Mouse (Mus musculus): ENCODE data around the gene Krt26. TPM values are rescaled to one million over a fixed set of nuclear protein-coding genes. Genes with fewer than 3 reads are reported as not detected.
A peak's percentile ranks its signal among the peaks of the same experiment; 100 is the strongest.

Gene Krt26
- polyA plus RNA-seq (2015; fragmentation: Nextera tagmentation; extraction: Ambion mirVana) = not detected in 2 replicates

- Histone ChIP-seq H3K4me3 (ENCODE audit: low read depth, low read length) (no peak within 1 kb of the TSS), H3K9me3 (ENCODE audit: control insufficient read depth) (no peaks in the 10 kb centered on the region), H3K27ac (ENCODE audit: low read depth, low read length) (no peak within 1 kb of the TSS), H3K27me3 (replicated peaks; ENCODE audit: control insufficient read depth, insufficient read depth, low read length) (no peaks in the 10 kb centered on the region; the same call in 1 of the 2 replicates), H3K9ac (ENCODE audit: low read depth, low read length) (no peak within 1 kb of the TSS), H3K36me3 (ENCODE audit: control insufficient read depth, insufficient read depth) (no peaks in the 10 kb centered on the region), H3K4me2 (replicated peaks; ENCODE audit: low read depth) (no peak within 1 kb of the TSS), H3K4me1 (replicated peaks; ENCODE audit: control insufficient read depth, insufficient read depth, low read length) (no peaks in the 10 kb centered on the region)
- 95% methylated on average over 11 of the region's 11 CpGs for WGBS
- TF ChIP-seq CTCF (IDR thresholded peaks at IDR 0.05; ENCODE audit: low read depth) = no peak
- ATAC-seq = no peak
Measured at GRCm38 (mm10) chr11:99337866-99338265, at the start of gene Krt26. Gene Krt26 (minus strand): TSS chr11:99337966.

DNA sequence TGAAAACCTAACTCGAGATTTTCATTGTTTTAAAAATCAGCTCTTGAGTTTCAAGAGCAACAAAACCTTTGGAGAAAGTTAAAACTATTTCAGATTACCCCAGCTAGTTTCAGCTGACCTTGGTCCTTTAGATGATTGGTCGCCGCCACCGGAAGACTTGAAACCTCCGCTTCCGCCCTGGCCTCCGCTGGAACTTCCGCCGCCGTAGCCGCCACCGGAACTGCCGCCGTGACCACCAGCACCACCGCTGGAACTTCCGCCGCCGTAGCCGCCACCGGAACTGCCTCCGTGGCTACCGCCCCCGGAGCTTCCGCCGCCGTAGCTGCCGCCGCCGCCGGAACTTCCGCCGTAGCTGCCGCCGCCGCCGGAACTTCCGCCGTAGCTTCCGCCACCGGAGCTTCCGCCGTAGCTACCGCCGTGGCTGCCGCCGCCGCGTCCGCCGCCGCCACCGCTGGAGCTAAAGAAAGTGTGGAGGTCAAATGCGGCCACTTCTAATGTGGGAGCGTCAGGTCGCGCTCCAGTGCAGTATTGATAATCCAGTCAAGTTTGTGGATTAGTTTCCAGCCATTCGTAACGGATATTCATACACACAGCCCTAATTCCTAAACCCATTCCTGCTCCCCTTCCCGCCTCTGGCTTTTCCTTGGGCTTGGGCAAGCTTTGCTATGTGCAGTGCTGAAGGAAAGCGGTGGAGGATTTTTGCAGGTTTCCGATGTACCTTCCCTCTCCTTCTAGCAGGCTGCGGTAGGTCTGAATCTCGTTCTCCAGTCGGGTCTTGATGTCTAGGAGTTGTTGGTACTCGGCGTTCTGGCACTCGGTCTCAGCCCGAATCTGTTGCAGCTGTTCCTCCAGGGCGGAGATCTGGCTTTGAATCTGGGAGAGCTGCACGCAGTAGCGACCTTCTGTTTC is 48.3 kb upstream of the Krt26 start:
- peak overlapping the region; percentile 63 for H3K4me3 ChIP-seq (ENCODE audit: low read depth, low read length)
- H3K4me1 ChIP-seq (replicated peaks; ENCODE audit: control insufficient read depth, insufficient read depth, low read length) = no peaks in the 10 kb centered on the region
- no peaks in the 10 kb centered on the region for H3K9me3 ChIP-seq (ENCODE audit: control insufficient read depth)
- H3K27me3 ChIP-seq (replicated peaks; ENCODE audit: control insufficient read depth, insufficient read depth, low read length) = no peaks in the 10 kb centered on the region
- H3K36me3 ChIP-seq (ENCODE audit: control insufficient read depth, insufficient read depth) = no peaks in the 10 kb centered on the region
- no peak for TF ChIP-seq CTCF (IDR thresholded peaks at IDR 0.05; ENCODE audit: low read depth)
- under 1% methylated on average over 71 of the region's 71 CpGs for WGBS
- peak overlapping the region; percentile 65 for H3K4me2 ChIP-seq (replicated peaks; ENCODE audit: low read depth)
- ATAC-seq = peak; percentile 93
- H3K27ac ChIP-seq (ENCODE audit: low read depth, low read length) = peak overlapping the region; percentile 92
- H3K9ac ChIP-seq (ENCODE audit: low read depth, low read length) = peak overlapping the region; percentile 64

DNA sequence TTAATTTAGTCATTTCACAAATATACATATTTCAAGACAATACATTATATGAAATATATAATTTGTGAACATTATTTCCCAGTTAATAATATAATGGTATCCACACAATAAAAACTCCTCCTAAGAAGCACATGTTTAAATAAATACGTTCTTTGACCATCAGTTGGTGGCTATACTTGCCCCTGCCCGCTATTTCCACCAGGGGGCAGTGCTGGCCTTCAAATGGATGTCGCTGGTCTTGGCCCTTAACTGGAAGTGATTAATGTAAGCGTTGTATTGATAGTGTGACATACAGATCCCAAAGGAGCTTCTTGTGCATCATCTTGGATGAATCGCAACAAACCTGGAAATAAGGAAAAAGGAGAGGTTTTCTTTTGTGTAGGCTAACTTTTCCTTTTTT is 41.8 kb upstream of the Krt26 start:
- H3K4me3 ChIP-seq (ENCODE audit: low read depth, low read length) = no peak overlapping the region
- WGBS = 12% methylated on average over 5 of the region's 5 CpGs
- H3K9ac ChIP-seq (ENCODE audit: low read depth, low read length) = no peak overlapping the region
- no peak for ATAC-seq
- H3K4me2 ChIP-seq (replicated peaks; ENCODE audit: low read depth) = no peak overlapping the region
- no peaks in the 10 kb centered on the region for H3K9me3 ChIP-seq (ENCODE audit: control insufficient read depth)
- H3K36me3 ChIP-seq (ENCODE audit: control insufficient read depth, insufficient read depth) = no peaks in the 10 kb centered on the region
- peak; percentile 92 for TF ChIP-seq CTCF (IDR thresholded peaks at IDR 0.05; ENCODE audit: low read depth)
- H3K4me1 ChIP-seq (replicated peaks; ENCODE audit: control insufficient read depth, insufficient read depth, low read length) = no peaks in the 10 kb centered on the region
- no peak overlapping the region for H3K27ac ChIP-seq (ENCODE audit: low read depth, low read length)
- no peaks in the 10 kb centered on the region for H3K27me3 ChIP-seq (replicated peaks; ENCODE audit: control insufficient read depth, insufficient read depth, low read length)

DNA sequence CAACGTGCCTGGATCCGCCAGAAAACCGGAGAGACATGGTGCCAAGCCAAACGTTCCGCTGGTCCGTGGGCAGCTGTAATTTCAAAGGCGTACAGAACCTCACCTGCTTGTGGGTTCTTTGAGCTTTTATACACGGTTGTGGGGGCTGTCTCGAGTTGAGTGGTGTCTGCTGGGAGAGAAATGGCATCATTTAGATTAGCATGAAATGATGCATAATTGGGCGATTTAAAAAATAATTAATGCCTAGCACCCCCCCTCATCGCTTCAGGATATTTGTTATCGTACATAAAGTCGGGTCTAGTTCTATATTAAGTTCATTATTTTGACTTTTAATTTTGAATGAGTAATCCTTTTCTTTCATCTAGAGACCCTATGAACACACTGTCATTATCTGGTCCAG is 37.0 kb upstream of the Krt26 start, which contains the start of gene Krt28:
TSS of gene Krt28 (minus strand) at position 101 of the 400 bp plus-strand sequence.
- H3K27ac ChIP-seq (ENCODE audit: low read depth, low read length) = no peak within 1 kb of the TSS
- no peaks in the 10 kb centered on the region for H3K36me3 ChIP-seq (ENCODE audit: control insufficient read depth, insufficient read depth)
- no peak within 1 kb of the TSS for H3K9ac ChIP-seq (ENCODE audit: low read depth, low read length)
- TF ChIP-seq CTCF (IDR thresholded peaks at IDR 0.05; ENCODE audit: low read depth) = no peak
- H3K4me2 ChIP-seq (replicated peaks; ENCODE audit: low read depth) = no peak within 1 kb of the TSS
- no peak within 1 kb of the TSS for H3K4me3 ChIP-seq (ENCODE audit: low read depth, low read length)
- H3K27me3 ChIP-seq (replicated peaks; ENCODE audit: control insufficient read depth, insufficient read depth, low read length) = no peaks in the 10 kb centered on the region
- no peaks in the 10 kb centered on the region for H3K4me1 ChIP-seq (replicated peaks; ENCODE audit: control insufficient read depth, insufficient read depth, low read length)
- no peaks in the 10 kb centered on the region for H3K9me3 ChIP-seq (ENCODE audit: control insufficient read depth)
- no peak for ATAC-seq
- 81% methylated on average over 13 of the region's 13 CpGs for WGBS

GRCm38 (mm10) chr11:99369853-99370451 is 32.2 kb upstream of the Krt26 start:
- WGBS = 86% methylated on average over 8 of the region's 8 CpGs
- no peak for TF ChIP-seq CTCF (IDR thresholded peaks at IDR 0.05; ENCODE audit: low read depth)
- Histone ChIP-seq H3K9me3 (ENCODE audit: control insufficient read depth) (no peaks in the 10 kb centered on the region), H3K4me1 (replicated peaks; ENCODE audit: control insufficient read depth, insufficient read depth, low read length) (no peaks in the 10 kb centered on the region), H3K27me3 (replicated peaks; ENCODE audit: control insufficient read depth, insufficient read depth, low read length) (no peaks in the 10 kb centered on the region), H3K4me2 (replicated peaks; ENCODE audit: low read depth) (no peak overlapping the region), H3K4me3 (ENCODE audit: low read depth, low read length) (no peak overlapping the region), H3K9ac (ENCODE audit: low read depth, low read length) (no peak overlapping the region), H3K27ac (ENCODE audit: low read depth, low read length) (no peak overlapping the region), H3K36me3 (ENCODE audit: control insufficient read depth, insufficient read depth) (no peaks in the 10 kb centered on the region)
- no peak for ATAC-seq

DNA sequence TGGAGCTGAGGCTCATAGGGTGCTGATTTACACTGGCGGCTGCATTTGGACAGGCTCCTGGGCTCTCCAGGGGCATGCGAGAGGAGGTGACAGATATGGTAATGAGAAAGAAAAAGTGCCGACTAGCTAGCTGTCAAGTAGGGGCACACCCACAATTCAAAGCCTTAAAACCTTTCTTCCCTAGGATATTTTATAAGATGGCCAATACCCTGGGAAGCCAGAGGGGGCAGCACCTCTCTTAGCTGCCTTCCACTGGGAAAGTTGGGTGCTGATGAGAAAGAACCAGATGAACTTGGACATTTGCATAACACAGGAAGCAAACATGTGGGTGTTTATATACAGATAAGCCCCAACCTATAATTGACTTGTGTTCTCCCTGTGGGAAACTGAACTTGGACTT is 31.5 kb upstream of the Krt26 start:
- peak; percentile 74 for TF ChIP-seq CTCF (IDR thresholded peaks at IDR 0.05; ENCODE audit: low read depth)
- no peaks in the 10 kb centered on the region for H3K4me1 ChIP-seq (replicated peaks; ENCODE audit: control insufficient read depth, insufficient read depth, low read length)
- 10% methylated on average over 3 of the region's 3 CpGs for WGBS

More for the DNA sequence above, 31.5 kb upstream of the Krt26 start:
- H3K9ac ChIP-seq (ENCODE audit: low read depth, low read length) = no peak overlapping the region
- no peaks in the 10 kb centered on the region for H3K27me3 ChIP-seq (replicated peaks; ENCODE audit: control insufficient read depth, insufficient read depth, low read length)
- H3K27ac ChIP-seq (ENCODE audit: low read depth, low read length) = no peak overlapping the region
- H3K9me3 ChIP-seq (ENCODE audit: control insufficient read depth) = no peaks in the 10 kb centered on the region
- H3K4me2 ChIP-seq (replicated peaks; ENCODE audit: low read depth) = no peak overlapping the region
- H3K4me3 ChIP-seq (ENCODE audit: low read depth, low read length) = no peak overlapping the region
- ATAC-seq = no peak
- H3K36me3 ChIP-seq (ENCODE audit: control insufficient read depth, insufficient read depth) = no peaks in the 10 kb centered on the region

All from intestine, postnatal 0 days (tissue).